Mouse (Mus musculus): ENCODE measurements around the gene Zdhhc17. TPM values are rescaled to one million over a fixed set of nuclear protein-coding genes. Genes with fewer than 3 reads are reported as not detected.
A peak's percentile ranks its signal among the peaks of the same experiment; 100 is the strongest.

Zdhhc17 gene
- total RNA-seq, 1 experiment from 2014 or later, result 33.6 TPM

- DNase-seq, result peak; percentile 90
These were observed 56.9 kb downstream of the Zdhhc17 start for GRCm38 (mm10) chr10:110952937-110953451.

- DNase-seq, result no peak
These were observed 57.7 kb downstream of the Zdhhc17 start for GRCm38 (mm10) chr10:110952271-110952670.

- no peak for DNase-seq
These were observed 58.2 kb downstream of the Zdhhc17 start for GRCm38 (mm10) chr10:110951748-110952147.

- DNase-seq, result no peak
These were observed 58.8 kb downstream of the Zdhhc17 start for GRCm38 (mm10) chr10:110951112-110951511.

- no peak for DNase-seq
These were observed 62.4 kb downstream of the Zdhhc17 start for GRCm38 (mm10) chr10:110947574-110947973.

GRCm38 (mm10) chr10:110945966-110946365 lies 64.0 kb downstream of the Zdhhc17 start:
- no peak for DNase-seq

GRCm38 (mm10) chr10:110944175-110944574 lies 65.8 kb downstream of the Zdhhc17 start:
- no peak for DNase-seq

GRCm38 (mm10) chr10:110942806-110943205 lies 67.1 kb downstream of the Zdhhc17 start:
- DNase-seq, result no peak

GRCm38 (mm10) chr10:110941968-110942367 lies 68.0 kb downstream of the Zdhhc17 start:
- no peak for DNase-seq

GRCm38 (mm10) chr10:110940740-110941398 lies 69.1 kb downstream of the Zdhhc17 start:
- DNase-seq, result no peak

GRCm38 (mm10) chr10:110939717-110940116 lies 70.2 kb downstream of the Zdhhc17 start:
- DNase-seq, result no peak

GRCm38 (mm10) chr10:110938841-110939549 lies 70.9 kb downstream of the Zdhhc17 start:
- DNase-seq, result no peak

GRCm38 (mm10) chr10:110938361-110938760 lies 71.6 kb downstream of the Zdhhc17 start:
- DNase-seq, result peak; percentile 43

GRCm38 (mm10) chr10:110935669-110936068 lies 74.3 kb downstream of the Zdhhc17 start:
- no peak for DNase-seq

- DNase-seq, result no peak
These were observed 74.9 kb downstream of the Zdhhc17 start for GRCm38 (mm10) chr10:110935081-110935480.

GRCm38 (mm10) chr10:110933584-110933983 lies 76.4 kb downstream of the Zdhhc17 start:
- no peak for DNase-seq

GRCm38 (mm10) chr10:110931913-110932560 lies 77.9 kb downstream of the Zdhhc17 start:
- DNase-seq, result no peak

- no peak for DNase-seq
These were observed 78.6 kb downstream of the Zdhhc17 start for GRCm38 (mm10) chr10:110931161-110931912.

GRCm38 (mm10) chr10:110929756-110930155 lies 80.2 kb downstream of the Zdhhc17 start:
- DNase-seq, result peak; percentile 74

GRCm38 (mm10) chr10:110927491-110927890 lies 82.4 kb downstream of the Zdhhc17 start:
- DNase-seq, result peak; percentile 71

- DNase-seq, result no peak
These were observed 87.3 kb downstream of the Zdhhc17 start for GRCm38 (mm10) chr10:110922612-110923011.

GRCm38 (mm10) chr10:110921890-110922289 lies 88.0 kb downstream of the Zdhhc17 start:
- no peak for DNase-seq
